Mouse (Mus musculus) midbrain, embryonic 16.5 days (tissue): ENCODE data around the gene Olfr212. TPM values are rescaled to one million over a fixed set of nuclear protein-coding genes. Genes with fewer than 3 reads are reported as not detected.
"Not testable (repeated sequence)": the region's sequence is repeated elsewhere in the genome, so short reads cannot be mapped to it uniquely, and the experiment has no call there.

Experiments used
- ATAC-seq: fragments of 200-750 bp; cut with Nextera tagmentation; 2 replicates; pipeline ENCODE4 v1.8.0; 2017; ENCODE audit warnings: moderate TSS enrichment
- H3K27ac ChIP-seq: fragments of 300-500 bp; sonication (generic); 2 replicates; pipeline ENCODE4 v1.5.1; 2014; ENCODE audit warnings: mild to moderate bottlenecking, low read length, mixed read lengths
- H3K27me3 ChIP-seq: fragments of 300-500 bp; sonication (generic); 2 replicates; pipeline ENCODE4 v1.6.1; 2014; ENCODE audit warnings: low read depth, low read length, mixed read lengths; ENCODE audit not compliant: control insufficient read depth, insufficient read depth
- H3K36me3 ChIP-seq: fragments of 300-500 bp; sonication (generic); 2 replicates; pipeline ENCODE4 v1.6.1; 2014; ENCODE audit warnings: mild to moderate bottlenecking, low read length, moderate library complexity, mixed read lengths; ENCODE audit not compliant: control insufficient read depth, insufficient read depth
- H3K4me1 ChIP-seq: fragments of 300-500 bp; sonication (generic); 2 replicates; pipeline ENCODE4 v1.6.1; 2014; ENCODE audit warnings: mild to moderate bottlenecking, low read length, mixed read lengths; ENCODE audit not compliant: control insufficient read depth, insufficient read depth
- H3K4me2 ChIP-seq: fragments of 300-500 bp; sonication (generic); 2 replicates; pipeline ENCODE4 v1.6.1; 2014; ENCODE audit warnings: mild to moderate bottlenecking, low read length, mixed read lengths
- H3K4me3 ChIP-seq: fragments of 300-500 bp; sonication (generic); 2 replicates; pipeline ENCODE4 v1.5.1; 2014; ENCODE audit warnings: low read depth, mild to moderate bottlenecking, low read length, moderate library complexity, mixed read lengths
- H3K9ac ChIP-seq: fragments of 300-500 bp; sonication (generic); 2 replicates; pipeline ENCODE4 v1.6.1; 2014; ENCODE audit warnings: low read depth, low read length, mixed read lengths
- H3K9me3 ChIP-seq: fragments of 300-500 bp; sonication (generic); replicated peaks from 2 replicates; pipeline ENCODE4 v1.6.1; 2014; ENCODE audit warnings: mild to moderate bottlenecking, low read length, mixed read lengths; ENCODE audit not compliant: control insufficient read depth, poor library complexity, severe bottlenecking
- WGBS: fragments of 180-500 bp; shearing (Covaris S2); extraction: QIAGEN DNeasy Blood & Tissue Kit; methylation state at CpG from one replicate; pipeline ENCODE4 v1.1.7; 2014; 5-methylcytosine and 5-hydroxymethylcytosine counted together
- polyA plus RNA-seq: library from polyadenylated mRNA; unstranded; fragments of >200 nt; fragmentation: Nextera tagmentation; extraction: Ambion mirVana; gene quantifications from 2 replicates; pipeline ENCODE4 v1.2.1, GENCODE M21; 2015

Olfr212 gene
- polyA plus RNA-seq, 1 experiment from 2014 or later = not detected

DNA sequence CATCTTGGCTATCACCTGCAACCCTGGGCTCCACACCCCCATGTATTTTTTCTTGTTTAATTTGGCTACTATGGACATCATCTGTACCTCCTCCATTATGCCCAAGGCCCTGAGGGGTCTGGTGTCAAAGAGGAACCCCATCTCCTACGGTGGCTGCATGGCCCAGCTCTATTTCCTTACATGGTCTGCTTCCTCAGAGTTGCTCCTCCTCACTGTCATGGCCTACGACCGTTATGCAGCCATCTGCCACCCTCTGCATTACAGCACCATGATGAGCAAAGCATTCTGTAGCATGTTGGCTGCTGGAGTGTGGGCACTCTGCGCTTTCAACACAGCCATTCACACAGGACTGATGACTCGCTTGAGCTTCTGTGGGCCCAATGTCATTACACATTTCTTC lies 12.6 kb upstream of the Olfr212 start:
- no peak for ATAC-seq
- H3K27me3 ChIP-seq = no peaks in the 10 kb centered on the region
- no peak overlapping the region for H3K9ac ChIP-seq
- peaks cover 4% of the 10 kb centered on the region; the same call in 1 of the 2 replicates for H3K4me1 ChIP-seq
- no peak overlapping the region for H3K27ac ChIP-seq
- no peaks in the 10 kb centered on the region for H3K36me3 ChIP-seq
- no peak overlapping the region for H3K4me2 ChIP-seq
- WGBS = 94% methylated on average over 5 of the region's 5 CpGs
- no peaks in the 10 kb centered on the region for H3K9me3 ChIP-seq
- no peak overlapping the region for H3K4me3 ChIP-seq

DNA sequence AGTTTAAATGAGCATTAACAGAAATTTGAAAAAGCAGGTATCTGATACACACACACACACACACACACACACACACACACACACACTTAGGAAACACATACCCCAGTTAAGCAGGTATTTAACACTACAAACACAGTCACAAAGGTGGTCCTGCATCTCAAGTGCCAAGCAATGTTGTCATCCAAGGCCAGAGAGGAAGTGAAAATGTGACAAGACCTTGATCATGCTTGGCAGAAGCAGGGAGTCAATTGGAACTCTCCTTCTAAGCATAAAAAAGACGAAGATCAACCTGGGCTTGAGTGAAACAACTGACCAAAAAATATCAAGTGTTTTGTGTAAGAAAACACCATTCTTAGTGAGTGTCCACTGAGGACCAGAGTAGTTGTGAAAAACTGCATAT lies 10.4 kb upstream of the Olfr212 start:
- Histone ChIP-seq H3K9ac (no peak overlapping the region), H3K9me3 (0 out of 2 replicates have a peak, but pooled peaks cover under 1% of the 10 kb centered on the region), H3K4me2 (no peak overlapping the region), H3K27me3 (no peaks in the 10 kb centered on the region), H3K27ac (no peak overlapping the region), H3K4me1 (no peaks in the 10 kb centered on the region), H3K36me3 (no peaks in the 10 kb centered on the region), H3K4me3 (no peak overlapping the region)
- ATAC-seq = no peak
- WGBS = 84% methylated on average over 1 of the region's 1 CpGs

GRCm38 (mm10) chr6:116514832-116515231 lies 8.5 kb downstream of the Olfr212 start:
- H3K36me3 ChIP-seq = no peaks in the 10 kb centered on the region
- H3K4me3 ChIP-seq = no peak overlapping the region
- no peak overlapping the region for H3K9ac ChIP-seq
- no peaks in the 10 kb centered on the region for H3K4me1 ChIP-seq
- no peak overlapping the region for H3K27ac ChIP-seq
- no peaks in the 10 kb centered on the region for H3K9me3 ChIP-seq
- no peaks in the 10 kb centered on the region for H3K27me3 ChIP-seq
- H3K4me2 ChIP-seq = no peak overlapping the region
- no peak for ATAC-seq

DNA sequence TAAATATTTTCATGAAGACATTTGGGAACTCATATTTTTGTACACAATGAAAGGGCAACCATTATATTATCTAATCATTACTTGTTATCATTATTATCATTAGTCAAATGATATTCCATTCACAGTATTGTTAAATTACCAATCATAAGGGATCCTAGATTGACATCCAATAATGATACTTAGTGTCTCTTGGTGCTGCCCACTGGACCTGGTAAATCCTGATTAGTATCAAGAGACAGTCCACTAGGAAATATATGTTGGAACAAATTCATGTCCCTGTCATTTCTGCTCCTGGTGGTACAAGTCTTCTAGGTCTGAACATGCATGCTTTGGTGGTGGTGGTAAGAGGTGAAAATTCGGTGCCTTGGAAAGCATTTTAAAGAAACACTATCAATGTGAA lies 31.8 kb downstream of the Olfr212 start, which contains the start of gene Olfr213:
Gene Olfr213 (plus strand): TSS at position 301 of the 400 bp plus-strand sequence.
- no peaks in the 10 kb centered on the region for H3K9me3 ChIP-seq
- ATAC-seq = no peak
- H3K4me2 ChIP-seq = no peak within 1 kb of the TSS

DNA sequence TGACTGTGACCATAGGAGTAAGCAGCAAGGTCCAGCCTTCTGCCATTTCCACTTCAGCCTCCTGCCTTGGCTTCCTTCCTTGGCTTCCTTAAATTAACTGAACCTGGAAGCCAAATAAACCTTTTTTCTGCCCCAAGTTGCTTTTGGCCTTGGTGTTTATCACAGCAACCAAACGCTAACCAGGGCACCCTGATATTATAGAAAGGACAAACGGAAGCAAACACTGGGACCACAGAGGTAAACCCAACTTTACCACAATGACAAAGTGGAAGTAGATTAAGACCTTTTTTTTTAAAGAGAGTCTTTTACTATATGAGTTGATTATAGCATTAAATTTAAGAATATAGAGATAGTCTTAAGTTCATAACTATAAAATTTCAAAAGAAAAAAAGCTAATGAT lies 36.2 kb downstream of the Olfr212 start:
- no peaks in the 10 kb centered on the region for H3K27me3 ChIP-seq
- no peak overlapping the region for H3K4me3 ChIP-seq
- H3K9me3 ChIP-seq = no peaks in the 10 kb centered on the region
- H3K9ac ChIP-seq = no peak overlapping the region
- H3K36me3 ChIP-seq = no peaks in the 10 kb centered on the region
- no peaks in the 10 kb centered on the region for H3K4me1 ChIP-seq
- no peak overlapping the region for H3K4me2 ChIP-seq
- ATAC-seq = no peak
- WGBS = 89% methylated on average over 2 of the region's 2 CpGs
- no peak overlapping the region for H3K27ac ChIP-seq

More for the DNA sequence above, 31.8 kb downstream of the Olfr212 start, which contains the start of gene Olfr213:
- Histone ChIP-seq H3K4me3 (no peak within 1 kb of the TSS), H3K4me1 (no peaks in the 10 kb centered on the region), H3K36me3 (no peaks in the 10 kb centered on the region), H3K27me3 (no peaks in the 10 kb centered on the region), H3K27ac (no peak within 1 kb of the TSS), H3K9ac (no peak within 1 kb of the TSS)
- WGBS = 86% methylated on average over 1 of the region's 1 CpGs

GRCm38 (mm10) chr6:116550841-116551240 lies 44.5 kb downstream of the Olfr212 start, which contains the start of gene Gm5580:
Gm5580 (plus strand) TSS chr6:116551141.
- not testable (repeated sequence) for ATAC-seq, H3K27me3 ChIP-seq, H3K4me1 ChIP-seq, H3K4me3 ChIP-seq, H3K4me2 ChIP-seq, H3K9me3 ChIP-seq, H3K9ac ChIP-seq, H3K27ac ChIP-seq, H3K36me3 ChIP-seq
- WGBS = 93% methylated on average over 11 of the region's 11 CpGs

DNA sequence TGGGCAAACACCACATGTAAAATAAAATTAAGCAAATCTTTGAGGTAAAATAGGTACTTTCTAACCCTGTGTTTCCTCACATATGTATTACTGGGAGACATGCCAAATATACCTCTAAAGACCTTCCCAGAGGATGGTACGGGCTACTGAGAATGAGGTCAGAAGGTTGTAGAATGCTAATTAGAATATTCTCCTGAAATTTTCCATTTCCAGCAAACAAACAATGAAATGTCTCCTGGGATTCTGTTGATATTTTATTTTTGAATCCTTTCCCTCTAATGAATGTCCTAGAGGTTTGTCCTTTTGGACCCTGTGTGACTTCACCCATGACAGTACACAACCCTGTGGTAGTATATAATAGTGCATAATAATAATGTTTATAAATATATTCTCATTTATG lies 47.6 kb downstream of the Olfr212 start, which contains the start of gene Olfr214:
Gene Olfr214 (plus strand): TSS at position 301 of the 400 bp plus-strand sequence.
- 78% methylated on average over 1 of the region's 1 CpGs for WGBS
- Histone ChIP-seq H3K9me3 (no peaks in the 10 kb centered on the region), H3K27me3 (no peaks in the 10 kb centered on the region), H3K4me1 (no peaks in the 10 kb centered on the region), H3K36me3 (no peaks in the 10 kb centered on the region), H3K9ac (no peak within 1 kb of the TSS), H3K4me3 (no peak within 1 kb of the TSS), H3K27ac (no peak within 1 kb of the TSS), H3K4me2 (no peak within 1 kb of the TSS)
- no peak for ATAC-seq

GRCm38 (mm10) chr6:116554952-116555351 lies 48.6 kb downstream of the Olfr212 start:
- Histone ChIP-seq H3K27ac (no peak overlapping the region), H3K9ac (no peak overlapping the region), H3K27me3 (no peaks in the 10 kb centered on the region), H3K36me3 (no peaks in the 10 kb centered on the region), H3K9me3 (no peaks in the 10 kb centered on the region), H3K4me2 (no peak overlapping the region), H3K4me3 (no peak overlapping the region), H3K4me1 (no peaks in the 10 kb centered on the region)
- WGBS = 74% methylated on average over 3 of the region's 3 CpGs
- no peak for ATAC-seq
